Mouse (Mus musculus): ENCODE measurements around the gene Clca3a2.
"Not testable (repeated sequence)": the region's sequence is repeated elsewhere in the genome, so short reads cannot be mapped to it uniquely, and the experiment has no call there.

Clca3a2 gene

DNA sequence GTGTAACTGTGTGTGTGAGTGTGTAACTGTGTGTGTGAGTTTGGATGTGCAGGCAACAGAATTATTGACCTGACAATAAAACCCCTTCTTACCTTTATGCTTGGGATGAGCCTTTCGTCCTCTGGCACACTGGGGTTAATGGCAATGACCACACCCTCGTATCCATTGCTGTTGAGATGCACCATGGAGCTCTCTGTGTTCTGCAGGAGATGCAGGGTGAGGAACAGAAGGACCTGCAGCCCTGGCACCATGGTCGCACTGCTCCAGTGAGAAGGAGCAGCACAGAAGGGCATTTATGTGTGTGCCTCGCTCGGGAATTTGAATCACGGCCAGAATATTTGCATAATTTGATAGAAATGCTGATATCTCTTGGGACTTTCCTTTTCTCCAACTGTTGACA, at the start of gene Clca3a2:
Gene Clca3a2 (minus strand): TSS at position 276 of the 400 bp plus-strand sequence.
- DNase-seq = not testable (repeated sequence)

DNA sequence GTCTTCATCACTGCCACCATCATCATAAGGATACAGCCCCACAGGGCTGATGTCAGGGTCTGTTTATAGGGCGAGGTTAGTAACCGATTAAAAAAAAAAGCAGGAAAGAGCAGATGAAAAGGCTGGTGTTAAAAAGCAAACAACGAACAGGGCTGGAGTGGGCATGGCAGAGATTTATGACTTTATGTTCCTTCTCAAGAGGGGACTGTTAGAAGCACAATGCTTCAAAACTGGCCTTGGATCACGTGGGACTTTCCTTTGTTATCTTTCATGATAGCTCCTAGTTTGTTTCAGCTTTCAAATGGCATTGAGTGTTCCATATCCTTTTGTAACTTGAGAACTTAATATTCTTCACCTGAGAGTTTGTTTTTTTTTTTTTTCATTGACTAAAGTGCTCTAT, 30.3 kb upstream of the Clca3a2 start:
- DNase-seq = no peak

DNA sequence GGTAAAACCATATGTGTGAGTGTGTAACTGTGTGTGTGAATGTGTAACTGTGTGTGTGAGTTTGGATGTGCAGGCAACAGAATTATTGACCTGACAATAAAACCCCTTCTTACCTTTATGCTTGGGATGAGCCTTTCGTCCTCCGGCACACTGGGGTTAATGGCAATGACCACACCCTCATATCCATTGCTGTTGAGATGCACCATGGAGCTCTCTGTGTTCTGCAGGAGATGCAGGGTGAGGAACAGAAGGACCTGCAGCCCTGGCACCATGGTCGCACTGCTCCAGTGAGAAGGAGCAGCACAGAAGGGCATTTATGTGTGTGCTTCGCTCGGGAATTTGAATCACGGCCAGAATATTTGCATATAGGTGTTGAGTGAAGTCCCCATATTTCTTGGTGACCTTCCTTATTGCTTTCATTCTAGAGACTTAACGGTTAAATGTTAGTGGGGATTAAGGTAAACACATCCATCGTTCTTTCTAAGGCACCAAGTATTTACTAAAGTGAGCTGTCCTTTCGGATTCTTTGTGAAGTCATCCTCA, 29.8 kb upstream of the Clca3a2 start, which contains the start of gene Clca3b:
Gene Clca3b (minus strand): TSS at position 344 of the 543 bp plus-strand sequence.
- not testable (repeated sequence) for DNase-seq

DNA sequence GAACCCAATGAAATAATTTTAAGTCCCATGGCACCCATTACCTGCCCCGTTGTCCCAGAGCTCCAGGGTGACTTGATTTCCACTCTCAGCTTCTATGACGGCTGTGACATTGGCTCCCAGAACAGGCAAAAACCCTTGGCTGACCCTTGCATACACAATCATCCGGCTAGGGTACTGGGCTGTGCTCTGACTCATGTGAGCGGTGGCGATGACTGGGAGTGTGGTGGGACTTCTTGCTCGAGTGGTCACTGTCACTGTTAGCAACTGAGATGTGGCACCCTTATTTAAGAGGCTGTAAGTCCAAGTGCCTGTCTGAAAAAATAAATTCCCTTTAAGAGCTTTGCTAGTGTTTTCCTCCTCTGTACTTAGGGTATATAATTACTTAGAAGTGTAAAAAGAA, 8.0 kb upstream of the Clca3a2 start:
- no peak for DNase-seq

DNA sequence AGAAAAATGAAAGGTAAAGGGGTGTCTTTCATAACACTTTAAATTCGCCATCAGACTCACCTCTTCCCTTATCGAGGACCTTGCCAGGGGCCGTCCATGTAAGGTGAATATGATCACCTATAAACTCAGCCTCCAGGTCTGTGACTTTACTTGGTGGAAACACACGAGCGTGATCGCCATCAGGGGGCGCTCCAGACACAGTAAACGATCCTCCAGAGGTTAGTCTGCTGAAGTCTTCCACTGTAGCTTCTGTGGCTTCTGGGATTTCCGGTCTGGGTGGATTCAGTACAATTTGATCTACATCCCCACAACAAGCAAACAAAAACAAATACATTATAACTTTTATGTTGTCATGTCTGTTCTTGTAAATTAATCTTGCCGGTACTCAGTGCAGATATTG, 5.9 kb upstream of the Clca3a2 start:
- DNase-seq = peak; percentile 73 to 93

DNA sequence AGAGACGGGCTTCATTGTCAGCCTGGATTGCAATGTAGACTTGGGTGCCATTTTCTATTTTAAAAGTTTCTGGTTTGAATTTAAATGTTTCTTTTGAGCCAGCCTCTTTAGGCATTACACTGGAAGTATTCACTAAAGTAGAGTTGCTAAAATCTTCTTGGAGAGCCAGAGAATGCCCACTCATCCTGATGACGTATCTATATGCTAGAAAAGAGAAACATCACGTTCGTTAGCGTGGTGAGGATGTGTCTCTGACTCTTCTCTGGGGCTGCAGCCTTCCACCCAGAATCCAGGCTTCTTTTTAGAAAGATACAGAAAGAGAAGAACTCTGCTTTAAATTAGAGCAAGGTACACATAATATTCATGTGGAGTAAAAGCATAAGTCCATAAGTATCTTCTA, 4.0 kb upstream of the Clca3a2 start:
- no peak for DNase-seq

DNA sequence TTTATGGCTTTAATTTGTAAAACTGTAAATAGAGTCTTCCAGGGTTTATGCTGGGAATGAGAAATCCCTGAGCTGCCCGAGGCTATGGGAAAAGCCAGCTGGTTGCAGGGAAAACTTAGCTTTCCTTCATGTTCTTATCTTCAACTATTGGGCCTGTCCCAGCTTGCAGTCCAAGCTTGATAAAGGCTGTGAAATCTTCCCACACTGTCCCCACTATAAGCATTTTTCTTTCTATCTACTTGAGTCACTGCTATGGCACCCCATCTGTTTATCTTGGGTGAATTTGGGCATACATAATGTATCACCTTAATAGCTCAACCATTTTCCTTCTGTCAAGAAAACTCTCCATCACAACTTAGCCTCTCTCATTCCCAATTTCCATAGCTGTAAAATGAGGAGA, 1.3 kb upstream of the Clca3a2 start:
- no peak for DNase-seq

DNA sequence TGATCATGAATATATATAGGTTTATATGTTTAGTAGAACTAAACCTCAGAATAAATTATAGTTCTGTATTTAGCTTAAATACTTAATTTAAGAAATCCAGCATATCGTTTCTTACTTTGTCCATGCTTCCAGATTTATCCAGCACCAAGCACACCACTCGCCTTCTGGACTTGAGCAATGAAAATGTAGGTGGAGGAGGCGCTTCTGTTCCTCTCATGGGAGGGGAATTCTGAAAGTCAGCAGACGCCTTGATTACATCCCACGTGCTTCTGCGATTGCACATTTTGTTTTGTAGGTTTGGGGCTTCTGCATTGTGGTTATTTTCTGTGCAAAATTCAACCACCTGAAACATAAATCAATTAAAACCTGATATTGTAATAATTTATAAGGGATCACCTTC, 6.0 kb downstream of the Clca3a2 start:
- not testable (repeated sequence) for DNase-seq

DNA sequence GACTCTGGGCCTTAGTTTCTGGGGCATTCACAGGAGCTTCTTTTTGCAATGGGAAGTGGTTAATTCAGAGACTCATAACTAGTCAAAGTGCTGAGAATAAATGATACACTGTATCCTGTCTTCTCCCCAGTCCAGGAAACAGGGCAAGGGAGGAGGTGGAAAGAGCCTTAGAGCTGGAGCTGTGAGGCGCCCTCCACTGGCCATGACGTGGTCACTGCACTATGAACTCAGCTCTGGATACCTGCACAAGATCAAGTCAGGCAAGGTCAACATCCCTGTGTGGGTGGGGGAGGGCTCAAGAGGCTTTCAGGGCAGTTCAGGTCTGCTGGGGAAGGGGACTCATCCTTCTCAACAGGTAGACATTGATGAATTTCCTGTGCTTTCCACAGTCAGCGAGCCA, 7.5 kb downstream of the Clca3a2 start:
- DNase-seq = no peak

DNA sequence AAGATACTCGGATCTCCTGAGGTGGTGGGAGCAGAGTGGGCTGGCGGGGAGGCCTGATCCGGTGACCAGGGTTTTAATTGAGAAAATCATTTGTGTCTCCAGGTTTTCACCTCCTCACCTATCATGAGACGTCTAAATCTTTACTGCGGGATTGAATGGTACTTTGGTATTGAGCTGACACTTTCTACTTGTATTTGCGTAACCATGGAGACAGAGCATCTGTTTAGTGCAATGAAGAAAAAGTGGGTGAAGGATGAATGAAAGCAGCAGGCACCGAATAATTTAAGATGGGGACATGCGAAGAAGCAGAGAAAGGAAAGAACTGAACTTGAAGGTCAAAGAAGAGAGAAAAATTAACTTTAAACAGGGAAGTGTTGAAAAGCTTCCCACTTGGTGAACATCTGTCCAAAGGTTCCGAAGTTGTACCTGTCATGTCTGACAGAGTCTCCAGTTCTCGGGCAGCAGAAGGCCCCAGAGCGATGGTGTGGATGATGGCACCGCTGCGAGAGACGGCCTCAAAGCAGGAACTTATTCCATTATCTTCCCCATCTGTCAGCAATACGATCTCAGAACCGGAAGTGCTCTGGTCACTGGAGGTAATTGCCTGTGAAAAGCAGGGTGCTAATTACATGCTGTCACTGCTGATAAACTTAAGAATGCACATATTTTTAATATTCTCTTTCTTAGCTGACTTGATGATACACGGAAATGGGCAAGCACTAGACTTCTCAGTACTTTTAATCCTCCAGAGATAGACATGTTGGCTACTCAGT, 11.0 kb downstream of the Clca3a2 start:
- not testable (repeated sequence) for DNase-seq

DNA sequence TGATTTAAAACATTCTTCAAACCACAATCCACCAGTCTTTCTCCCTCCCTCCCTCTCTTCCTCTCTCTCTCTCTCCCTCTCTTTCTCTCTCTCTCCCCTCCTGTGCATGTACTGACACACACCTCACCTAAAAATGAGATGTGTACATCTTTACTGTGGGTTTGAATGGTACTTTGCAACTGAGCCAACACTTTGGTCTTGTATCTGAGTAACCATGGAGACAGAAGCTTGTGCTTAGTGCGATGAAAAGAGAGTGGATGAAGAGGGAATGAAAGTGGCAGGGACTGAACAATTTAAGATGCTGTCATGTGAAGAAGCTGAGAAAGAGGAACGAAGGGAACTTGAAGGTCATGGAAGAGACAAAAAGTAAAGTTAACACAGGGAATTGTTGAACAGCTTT, 12.7 kb downstream of the Clca3a2 start:
- not testable (repeated sequence) for DNase-seq

DNA sequence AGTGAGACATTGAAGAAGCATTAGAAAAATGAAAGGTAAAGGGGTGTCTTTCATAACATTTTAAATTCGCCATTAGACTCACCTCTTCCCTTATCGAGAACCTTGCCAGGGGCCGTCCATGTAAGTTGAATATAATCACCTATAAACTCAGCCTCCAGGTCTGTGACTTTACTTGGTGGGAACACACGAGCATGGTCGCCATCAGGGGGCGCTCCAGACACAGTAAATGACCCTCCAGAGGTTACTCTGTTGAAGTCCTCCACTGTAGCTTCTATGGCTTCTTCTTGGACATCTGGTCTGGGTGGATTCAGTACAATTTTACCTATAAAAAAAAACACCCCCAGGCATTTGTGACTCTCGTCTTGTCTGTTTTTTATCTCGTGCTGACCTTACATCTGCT, 17.4 kb downstream of the Clca3a2 start:
- DNase-seq = peak in 1 of 2 experiments; percentile 59

DNA sequence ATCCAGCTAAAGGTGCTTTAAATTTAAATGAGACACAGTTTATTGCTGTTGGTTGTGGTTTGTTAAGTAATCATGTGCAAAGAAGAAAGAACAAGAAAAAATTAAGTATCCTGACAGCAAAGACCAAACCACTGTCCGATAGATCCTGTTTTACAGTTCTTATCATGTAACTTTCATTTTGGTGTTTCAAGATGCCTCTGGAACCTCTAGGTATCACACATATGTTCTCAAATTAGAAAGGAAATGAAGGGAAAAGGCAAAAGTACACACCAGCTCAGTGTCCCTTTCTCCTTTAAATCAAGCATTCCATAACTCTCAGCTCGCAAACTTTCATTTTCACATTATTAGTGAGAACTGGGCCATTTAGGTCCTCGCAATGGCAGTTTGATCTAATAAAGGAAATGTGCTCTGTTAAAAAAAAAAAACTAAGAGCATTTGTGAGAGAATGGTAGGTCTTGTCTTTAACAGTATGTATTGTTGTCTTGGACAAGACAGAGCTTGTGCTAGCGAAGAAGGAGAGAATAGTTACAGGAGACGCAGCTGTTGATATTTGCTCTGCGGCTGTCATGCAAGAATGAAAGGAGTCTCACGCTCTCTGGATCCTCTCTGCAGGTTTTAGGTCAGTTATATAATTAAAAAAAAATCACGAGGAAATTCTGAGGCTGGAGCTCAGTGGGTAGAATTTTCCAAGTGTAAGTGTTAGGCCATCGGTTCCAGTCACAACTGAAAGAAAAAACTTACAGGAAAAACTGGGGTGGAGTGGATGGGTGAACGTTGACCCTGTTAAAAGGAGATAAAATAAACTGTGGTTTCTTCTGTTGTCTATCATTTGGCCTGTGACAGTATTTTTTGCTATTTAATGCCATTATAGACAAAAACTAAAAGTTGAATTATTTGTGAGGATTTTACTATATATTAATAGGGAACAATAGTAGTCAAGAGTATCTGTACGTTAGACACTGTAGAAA, 33.8 kb downstream of the Clca3a2 start:
- no peak for DNase-seq

DNA sequence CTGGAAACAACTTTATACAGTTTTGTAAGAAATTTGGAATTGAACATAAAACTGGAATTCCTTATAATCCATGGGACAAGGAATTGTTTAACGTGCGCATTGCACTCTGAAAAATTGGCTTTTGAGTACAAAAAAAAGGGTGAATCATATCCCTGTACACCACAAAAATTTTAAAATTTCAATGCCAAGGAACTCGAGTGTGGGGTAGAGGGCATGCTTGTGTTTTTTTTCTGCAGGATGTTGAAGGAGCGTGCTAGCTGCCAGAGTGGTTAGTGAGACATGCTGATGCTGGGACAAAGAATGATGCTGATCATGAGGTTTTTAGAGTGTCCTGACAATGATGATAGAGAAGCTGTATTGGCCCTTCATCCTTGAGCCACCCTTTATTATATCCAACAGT, 54.1 kb downstream of the Clca3a2 start:
- no peak for DNase-seq

DNA sequence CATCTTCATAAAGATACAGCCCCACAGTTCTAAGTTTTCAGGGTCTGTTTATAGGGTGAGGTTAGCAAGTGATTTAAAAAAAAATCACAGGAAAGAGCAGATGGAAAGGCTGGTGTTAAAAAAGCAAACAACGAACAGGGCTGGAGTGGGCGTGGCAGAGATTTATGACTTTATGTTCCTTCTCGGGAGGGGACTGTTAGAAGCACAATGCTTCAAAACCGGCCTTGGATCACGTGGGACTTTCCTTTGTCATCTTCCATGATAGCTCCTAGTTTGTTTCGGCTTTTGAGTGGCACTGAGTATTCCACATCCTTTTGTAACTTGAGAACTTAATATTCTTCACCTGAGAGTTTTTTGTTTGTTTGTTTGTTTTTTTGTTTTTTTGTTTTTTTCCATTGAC, 57.8 kb downstream of the Clca3a2 start:
- DNase-seq = no peak

DNA sequence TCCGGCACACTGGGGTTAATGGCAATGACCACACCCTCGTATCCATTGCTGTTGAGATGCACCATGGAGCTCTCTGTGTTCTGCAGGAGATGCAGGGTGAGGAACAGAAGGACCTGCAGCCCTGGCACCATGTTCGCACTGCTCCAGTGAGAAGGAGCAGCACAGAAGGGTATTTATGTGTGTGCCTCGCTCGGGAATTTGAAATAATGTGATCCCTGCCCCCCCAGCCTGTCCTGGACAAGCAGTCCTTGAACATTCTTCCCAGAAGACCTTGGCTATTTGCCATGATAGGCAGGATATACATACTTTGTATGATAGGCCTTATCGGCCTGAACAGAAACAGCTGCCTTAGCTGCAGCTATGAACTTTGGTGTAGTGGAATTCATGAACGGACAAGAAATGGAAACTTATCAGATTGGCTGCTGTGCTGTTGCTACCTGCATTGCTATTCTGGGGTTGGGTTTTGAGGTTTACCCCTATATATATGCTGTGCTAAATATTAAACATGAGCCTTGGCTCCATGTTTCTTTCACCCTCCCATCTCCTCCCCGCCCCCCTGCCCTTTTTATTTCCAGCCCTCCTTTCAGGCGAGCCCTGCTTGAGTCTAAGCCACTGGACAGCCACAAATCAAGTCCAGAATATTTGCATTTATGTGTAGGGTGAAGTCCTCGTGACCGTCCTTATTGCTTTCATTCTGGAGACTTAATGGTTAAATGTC, 58.5 kb downstream of the Clca3a2 start, which contains the start of gene Clca3a1:
Gene Clca3a1 (minus strand): TSS at position 386 of the 718 bp plus-strand sequence.
- peak in 1 of 2 experiments; percentile 47 for DNase-seq

DNA sequence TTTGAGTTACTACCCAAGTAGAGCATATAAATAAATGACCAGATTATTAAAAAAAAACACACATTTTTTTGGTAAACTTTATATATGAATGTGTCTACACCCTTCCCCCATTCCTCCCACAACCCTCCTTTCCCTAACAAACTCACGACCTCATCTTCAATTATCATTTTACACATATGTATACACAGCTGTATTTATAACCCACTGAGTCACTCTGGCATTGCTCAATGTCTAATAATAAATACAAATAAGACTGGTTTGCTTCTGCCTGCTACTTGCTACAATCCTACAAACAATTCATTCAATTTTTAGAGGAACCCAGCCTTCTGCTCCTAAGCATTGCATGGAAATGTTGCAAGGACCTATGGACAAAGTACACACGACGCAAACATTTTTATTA, 59.6 kb downstream of the Clca3a2 start:
- DNase-seq = no peak

DNA sequence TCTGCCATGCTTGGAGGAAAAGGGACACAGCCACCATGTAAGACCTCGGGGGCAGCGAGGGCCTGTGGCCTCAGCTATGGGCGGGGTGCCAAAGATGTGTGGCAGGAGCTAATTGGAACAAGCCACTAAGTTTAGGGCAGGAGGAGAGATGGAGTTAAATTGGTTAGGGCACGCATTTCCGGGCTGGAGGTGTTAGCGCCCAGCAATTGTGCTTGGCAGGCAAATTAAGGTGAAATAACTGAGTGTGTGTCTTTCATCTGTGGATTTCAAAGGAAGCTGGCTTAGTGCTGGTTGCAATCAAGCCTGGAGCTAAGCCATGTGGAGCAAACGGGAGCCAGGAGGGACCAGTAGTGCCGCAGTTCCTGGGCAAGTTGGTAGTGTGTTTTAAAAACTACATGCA, 63.2 kb downstream of the Clca3a2 start:
- DNase-seq = not testable (repeated sequence)

DNA sequence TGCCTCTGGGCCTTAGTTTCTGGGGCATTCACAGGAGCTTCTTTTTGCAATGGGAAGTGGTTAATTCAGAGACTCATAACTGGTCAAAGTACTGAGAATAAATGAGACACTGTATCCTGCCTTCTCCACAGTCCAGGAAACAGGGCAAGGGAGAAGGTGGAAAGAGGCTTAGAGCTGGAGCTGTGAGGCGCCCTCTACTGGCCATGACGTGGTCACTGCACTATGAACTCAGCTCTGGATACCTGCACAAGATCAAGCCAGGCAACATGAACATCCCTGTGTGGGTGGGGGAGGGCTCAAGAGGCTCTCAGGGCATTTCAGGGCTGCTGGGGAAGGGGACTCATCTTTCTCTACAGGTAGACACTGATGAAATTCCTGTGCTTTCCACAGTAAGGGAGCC, 66.2 kb downstream of the Clca3a2 start:
- DNase-seq = peak in 1 of 2 experiments; percentile 53

DNA sequence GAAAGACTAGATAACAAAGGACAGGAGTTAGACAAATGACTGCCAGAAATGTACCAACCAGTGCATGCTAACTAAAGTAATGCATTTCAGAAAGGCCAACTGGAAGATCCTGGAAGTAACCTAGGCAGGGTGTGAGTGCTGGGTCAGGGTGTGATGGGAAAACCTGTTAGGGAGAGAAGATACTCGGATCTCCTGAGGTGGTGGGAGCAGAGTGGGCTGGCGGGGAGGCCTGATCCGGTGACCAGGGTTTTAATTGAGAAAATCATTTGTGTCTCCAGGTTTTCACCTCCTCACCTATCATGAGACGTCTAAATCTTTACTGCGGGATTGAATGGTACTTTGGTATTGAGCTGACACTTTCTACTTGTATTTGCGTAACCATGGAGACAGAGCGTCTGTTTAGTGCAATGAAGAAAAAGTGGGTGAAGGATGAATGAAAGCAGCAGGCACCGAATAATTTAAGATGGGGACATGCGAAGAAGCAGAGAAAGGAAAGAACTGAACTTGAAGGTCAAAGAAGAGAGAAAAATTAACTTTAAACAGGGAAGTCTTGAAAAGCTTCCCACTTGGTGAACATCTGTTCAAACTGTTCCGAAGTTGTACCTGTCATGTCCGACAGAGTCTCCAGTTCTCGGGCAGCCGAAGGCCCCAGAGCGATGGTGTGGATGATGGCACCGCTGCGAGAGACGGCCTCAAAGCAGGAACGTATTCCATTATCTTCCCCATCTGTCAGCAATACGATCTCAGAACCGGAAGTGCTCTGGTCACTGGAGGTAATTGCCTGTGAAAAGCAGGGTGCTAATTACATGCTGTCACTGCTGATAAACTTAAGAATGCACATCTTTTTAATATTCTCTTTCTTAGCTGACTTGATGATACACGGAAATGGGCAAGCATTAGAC, 70.0 kb downstream of the Clca3a2 start:
- DNase-seq = not testable (repeated sequence)

DNA sequence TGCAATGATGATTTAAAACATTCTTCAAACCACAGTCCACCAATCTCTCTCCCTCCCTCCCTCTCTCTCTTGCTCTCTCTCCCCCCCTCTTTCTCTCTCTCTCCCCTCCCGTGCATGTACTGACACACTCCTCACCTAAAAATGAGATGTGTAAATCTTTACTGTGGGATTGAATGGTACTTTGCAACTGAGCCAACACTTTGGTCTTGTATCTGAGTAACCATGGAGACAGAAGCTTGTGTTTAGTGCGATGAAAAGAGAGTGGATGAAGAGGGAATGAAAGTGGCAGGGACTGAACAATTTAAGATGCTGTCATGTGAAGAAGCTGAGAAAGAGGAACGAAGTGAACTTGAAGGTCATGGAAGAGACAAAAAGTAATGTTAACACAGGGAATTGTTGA, 71.6 kb downstream of the Clca3a2 start:
- not testable (repeated sequence) for DNase-seq
